In the genomic region with DNA sequence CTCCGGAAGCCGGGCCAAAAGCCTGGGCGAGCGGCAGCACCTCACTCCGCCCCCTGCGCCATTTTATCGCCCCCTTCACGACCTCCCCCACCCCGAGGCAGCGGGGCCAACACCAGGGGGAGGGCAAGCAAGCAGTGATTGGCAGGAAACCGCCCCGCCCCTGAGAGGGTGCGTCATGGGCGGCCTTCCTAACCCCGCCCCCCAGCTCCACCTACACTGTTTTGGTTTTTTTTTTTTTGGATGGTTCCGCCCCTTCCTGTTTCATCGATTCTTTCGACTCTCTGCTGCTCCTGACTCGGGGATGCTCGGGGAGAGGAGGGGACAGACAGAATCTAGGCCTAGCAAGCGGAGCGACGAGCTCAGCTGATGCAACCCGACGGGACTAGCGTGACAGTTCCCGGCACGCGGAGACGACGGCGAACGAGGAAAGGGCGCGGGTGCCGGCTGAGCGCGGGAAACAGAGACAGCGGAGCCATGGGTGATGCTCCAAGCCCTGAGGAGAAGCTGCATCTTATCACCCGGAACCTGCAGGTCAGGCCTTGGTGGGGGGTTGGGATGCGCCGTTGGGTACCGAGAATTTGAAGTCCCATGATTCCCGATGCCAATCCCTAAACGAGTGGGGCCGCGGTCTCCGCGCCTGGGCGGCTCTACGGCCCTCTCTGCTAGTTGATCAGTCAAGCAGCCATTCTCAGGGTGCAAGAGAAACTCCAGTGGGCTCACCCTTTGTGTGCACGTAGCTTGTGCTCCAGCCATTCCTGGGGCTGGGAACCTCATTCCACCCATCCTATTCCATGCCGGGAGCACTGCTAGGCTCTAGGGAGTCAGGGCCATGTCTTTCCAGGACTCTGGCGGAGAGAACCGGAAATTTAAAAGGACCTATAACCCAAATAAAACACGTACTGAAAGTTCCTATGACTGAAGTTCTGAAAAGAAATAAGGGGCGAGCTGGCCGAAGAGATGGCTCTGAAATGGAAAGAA, we compare ENCODE assay signal across 8 mouse cellular contexts. TPM values are rescaled to one million over a fixed set of nuclear protein-coding genes. Genes with fewer than 3 reads are reported as not detected.
DNase-seq lines count a peak whose midpoint lies in the region; ATAC-seq and TF ChIP-seq lines count a peak whose summit lies in the region.

S100pbp (minus strand) TSS at position 186 of the 978 bp plus-strand sequence.
Yars (plus strand) TSS at position 219 of the 978 bp plus-strand sequence.

- H3K4me3 ChIP-seq in embryonic facial prominence, embryonic 14.5 days (ENCODE audit: low read depth, low read length): peak within 1 kb of the TSS; percentile 84
- H3K4me3 ChIP-seq in heart, adult 2 months: peak within 1 kb of the TSS; percentile 94
- peak within 1 kb of the TSS; percentile 89 for H3K4me3 ChIP-seq in limb, embryonic 13.5 days
- H3K4me3 ChIP-seq in midbrain, embryonic 16.5 days (ENCODE audit: low read depth, low read length): peak within 1 kb of the TSS; percentile 86

- 0 out of 2 replicates have a peak, but pooled peaks cover 4% of the 10 kb centered on the region for H3K36me3 ChIP-seq in embryonic facial prominence, embryonic 14.5 days (ENCODE audit: control insufficient read depth, insufficient read depth, low read length)
- H3K36me3 ChIP-seq in heart, adult 2 months (ENCODE audit: control insufficient read depth, insufficient read depth, low read length): peaks cover 3% of the 10 kb centered on the region; the same call in 1 of the 2 replicates
- H3K36me3 ChIP-seq in limb, embryonic 13.5 days: peaks cover 16% of the 10 kb centered on the region
- H3K36me3 ChIP-seq in midbrain, embryonic 16.5 days (ENCODE audit: control insufficient read depth, insufficient read depth, low read length): no peaks in the 10 kb centered on the region

- H3K79me2 ChIP-seq in heart, adult 2 months (replicated peaks; ENCODE audit: control insufficient read depth, insufficient read depth, low read length): peaks cover 4% of the 10 kb centered on the region

- peaks cover 11% of the 10 kb centered on the region for H3K4me1 ChIP-seq in embryonic facial prominence, embryonic 14.5 days (ENCODE audit: control insufficient read depth, insufficient read depth, low read length)
- peaks cover 3% of the 10 kb centered on the region for H3K4me1 ChIP-seq in heart, adult 2 months (ENCODE audit: control insufficient read depth, insufficient read depth, low read length)
- H3K4me1 ChIP-seq in limb, embryonic 13.5 days: peaks cover 28% of the 10 kb centered on the region
- H3K4me1 ChIP-seq in midbrain, embryonic 16.5 days (ENCODE audit: control insufficient read depth, insufficient read depth, low read length): peaks cover 24% of the 10 kb centered on the region

- peak; percentile 89 for ATAC-seq in embryonic facial prominence, embryonic 14.5 days (ENCODE audit: low read depth)
- peak; percentile 91 for ATAC-seq in limb, embryonic 13.5 days (ENCODE audit: low FRiP score, low read depth)
- ATAC-seq in midbrain, embryonic 16.5 days: peak; percentile 90

- H3K27me3 ChIP-seq in embryonic facial prominence, embryonic 14.5 days (replicated peaks; ENCODE audit: control insufficient read depth, insufficient read depth, low read length): no peaks in the 10 kb centered on the region
- H3K27me3 ChIP-seq in heart, adult 2 months (ENCODE audit: control insufficient read depth, insufficient read depth, low read length): no peaks in the 10 kb centered on the region
- no peaks in the 10 kb centered on the region for H3K27me3 ChIP-seq in limb, embryonic 13.5 days
- no peaks in the 10 kb centered on the region for H3K27me3 ChIP-seq in midbrain, embryonic 16.5 days (ENCODE audit: control insufficient read depth, insufficient read depth, low read depth, low read length)

- no peaks in the 10 kb centered on the region for H3K9me3 ChIP-seq in embryonic facial prominence, embryonic 14.5 days (ENCODE audit: control insufficient read depth, low read length)
- H3K9me3 ChIP-seq in limb, embryonic 13.5 days: no peaks in the 10 kb centered on the region
- H3K9me3 ChIP-seq in midbrain, embryonic 16.5 days (replicated peaks; ENCODE audit: control insufficient read depth, low read length, poor library complexity, severe bottlenecking): no peaks in the 10 kb centered on the region

- peak within 1 kb of the TSS; percentile 84 for H3K9ac ChIP-seq in embryonic facial prominence, embryonic 14.5 days (ENCODE audit: low read depth, low read length)
- peak within 1 kb of the TSS; percentile 85 for H3K9ac ChIP-seq in heart, adult 2 months (ENCODE audit: low read depth, low read length)
- H3K9ac ChIP-seq in limb, embryonic 13.5 days: peak within 1 kb of the TSS; percentile 91
- H3K9ac ChIP-seq in midbrain, embryonic 16.5 days (ENCODE audit: low read depth, low read length): peak within 1 kb of the TSS; percentile 85

- H3K27ac ChIP-seq in embryonic facial prominence, embryonic 14.5 days (replicated peaks; ENCODE audit: low read depth, low read length): peak within 1 kb of the TSS; percentile 91
- peak within 1 kb of the TSS; percentile 93 for H3K27ac ChIP-seq in heart, adult 2 months
- H3K27ac ChIP-seq in limb, embryonic 13.5 days: peak within 1 kb of the TSS; percentile 92
- H3K27ac ChIP-seq in midbrain, embryonic 16.5 days (ENCODE audit: low read length): peak within 1 kb of the TSS; percentile 83

- under 1% methylated on average over 54 of the region's 58 CpGs for WGBS in embryonic facial prominence, embryonic 14.5 days
- WGBS in heart, adult 2 months: under 1% methylated on average over 57 of the region's 58 CpGs
- under 1% methylated on average over 56 of the region's 58 CpGs for WGBS in limb, embryonic 13.5 days
- under 1% methylated on average over 55 of the region's 58 CpGs for WGBS in midbrain, embryonic 16.5 days

- TF ChIP-seq EP300 in heart, adult 2 months (IDR thresholded peaks at IDR 0.05; ENCODE audit: insufficient read depth, low read depth, low read length): peak; percentile 92

- peak within 1 kb of the TSS; percentile 68 for H3K4me2 ChIP-seq in embryonic facial prominence, embryonic 14.5 days (ENCODE audit: low read depth, low read length)
- H3K4me2 ChIP-seq in limb, embryonic 13.5 days (replicated peaks): peak within 1 kb of the TSS; percentile 91
- peak within 1 kb of the TSS; percentile 81 for H3K4me2 ChIP-seq in midbrain, embryonic 16.5 days (ENCODE audit: low read length)

- peak; percentile 69 for TF ChIP-seq POLR2A in heart, adult 2 months (IDR thresholded peaks at IDR 0.05; ENCODE audit: insufficient read depth, low read depth, low read length)

- peak; percentile 98 for DNase-seq in 3T3-L1 (ENCODE audit: low read depth, low spot score)
- peak; percentile 89 to 98 for DNase-seq in adrenal gland, postnatal 4 days (ENCODE audit: low spot score in 2 of 2)
- DNase-seq in embryonic facial prominence, embryonic 14.5 days (ENCODE audit: low spot score): peak; percentile 98
- DNase-seq in heart, adult 2 months: peak; percentile 97
- DNase-seq in kidney, adult 8-10 months: peak; percentile 97 to 98
- DNase-seq in spleen, postnatal 10 days (ENCODE audit: low spot score in 2 of 2): peak; percentile 90 to 98

- no peak for TF ChIP-seq CTCF in heart, adult 2 months (IDR thresholded peaks at IDR 0.05)

- intact Hi-C loops in heart, adult 2 months (cut with DNase I): loop anchor here (5.0 to 10.0 kb wide), 4 partner anchors 53 to 375 kb away; partner anchors contain the start of genes Bsdc1, Fndc5 and Rnf19b

RNA-seq across cellular contexts. Expression of gene S100pbp, which starts in this region (rescaled TPM):
- 10 to 100 TPM; 42.7 to 44.7 TPM for total RNA-seq in adrenal gland, postnatal 4 days (2021)
- 12.6 and 15.5 TPM in 2 replicates for polyA plus RNA-seq in embryonic facial prominence, embryonic 14.5 days (2014; fragmentation: Nextera tagmentation; extraction: Ambion mirVana)
- total RNA-seq in heart, adult 2 months (2021): 10 to 100 TPM; 10.2 to 14.2 TPM
- 6.6 and 13.3 TPM in 2 replicates for polyA plus RNA-seq in heart, adult 2 months (2012; rRNA removed)
- polyA plus RNA-seq in limb, embryonic 13.5 days (2015; fragmentation: Nextera tagmentation; extraction: Ambion mirVana): 25.6 and 30.1 TPM in 2 replicates
- 27.0 and 28.0 TPM in 2 replicates for polyA plus RNA-seq in midbrain, embryonic 16.5 days (2015; fragmentation: Nextera tagmentation; extraction: Ambion mirVana)

RNA-seq across cellular contexts. Expression of gene Yars, which starts in this region (rescaled TPM):
- total RNA-seq in adrenal gland, postnatal 4 days (2021): 10 to 100 TPM; 79.5 to 80.4 TPM
- 74.9 and 78.3 TPM in 2 replicates for polyA plus RNA-seq in embryonic facial prominence, embryonic 14.5 days (2014; fragmentation: Nextera tagmentation; extraction: Ambion mirVana)
- total RNA-seq in heart, adult 2 months (2021): 10 to 100 TPM; 26.3 to 29.7 TPM
- polyA plus RNA-seq in heart, adult 2 months (2012; rRNA removed): 10.4 and 18.4 TPM in 2 replicates
- polyA plus RNA-seq in limb, embryonic 13.5 days (2015; fragmentation: Nextera tagmentation; extraction: Ambion mirVana): 79.1 and 80.4 TPM in 2 replicates
- polyA plus RNA-seq in midbrain, embryonic 16.5 days (2015; fragmentation: Nextera tagmentation; extraction: Ambion mirVana): 111 and 116 TPM in 2 replicates

Comparison
In these comparisons a context has a peak if more than half of its experiments do, and no peak if none do; other contexts are left out.
1. Peak in every context shown above with its lines: DNase-seq, ATAC-seq, H3K4me3 ChIP-seq and H3K27ac ChIP-seq.